Mouse (Mus musculus) midbrain, embryonic 14.5 days (tissue): Measurements from ENCODE around the gene Foxr1. TPM values are rescaled to one million over a fixed set of nuclear protein-coding genes. Genes with fewer than 3 reads are reported as not detected.

Source experiments
- ATAC-seq: fragments of 200-750 bp; cut with Nextera tagmentation; 2 replicates; pipeline ENCODE4 v1.8.0; 2017; ENCODE audit warnings: moderate number of reproducible peaks, moderate library complexity; ENCODE audit not compliant: low FRiP score, low TSS enrichment
- DNase-seq: peaks from one replicate; pipeline ENCODE4 v3.0.0-alpha.2; 2015
- H3K27ac ChIP-seq: fragments of 300-500 bp; sonication (generic); replicated peaks from 2 replicates; pipeline ENCODE4 v1.5.1; 2014; ENCODE audit warnings: mild to moderate bottlenecking, low read depth, low read length, moderate library complexity
- H3K27me3 ChIP-seq: fragments of 300-500 bp; sonication (generic); 2 replicates; pipeline ENCODE4 v1.6.1; 2014; ENCODE audit warnings: low read length, control low read depth, mixed read lengths; ENCODE audit not compliant: control insufficient read depth, insufficient read depth
- H3K36me3 ChIP-seq: fragments of 300-500 bp; sonication (generic); 2 replicates; pipeline ENCODE4 v1.6.1; 2014; ENCODE audit warnings: low read length, control low read depth; ENCODE audit not compliant: control insufficient read depth, insufficient read depth
- H3K4me1 ChIP-seq: fragments of 300-500 bp; sonication (generic); 2 replicates; pipeline ENCODE4 v1.6.1; 2014; ENCODE audit warnings: mild to moderate bottlenecking, antibody characterized with exemption, low read length, control low read depth; ENCODE audit not compliant: control insufficient read depth, insufficient read depth
- H3K4me2 ChIP-seq: fragments of 300-500 bp; sonication (generic); 2 replicates; pipeline ENCODE4 v1.6.1; 2014; ENCODE audit warnings: mild to moderate bottlenecking, low read length, moderate library complexity
- H3K4me3 ChIP-seq: fragments of 300-500 bp; sonication (generic); replicated peaks from 2 replicates; pipeline ENCODE4 v1.5.1; 2014; ENCODE audit warnings: low read depth, low read length
- H3K9ac ChIP-seq: fragments of 300-500 bp; sonication (generic); replicated peaks from 2 replicates; pipeline ENCODE4 v1.6.1; 2014; ENCODE audit warnings: mild to moderate bottlenecking, low read length, moderate library complexity
- H3K9me3 ChIP-seq: fragments of 300-500 bp; sonication (generic); 2 replicates; pipeline ENCODE4 v1.6.1; 2016; ENCODE audit warnings: low read length, control low read depth, mixed read lengths; ENCODE audit not compliant: control insufficient read depth
- WGBS: fragments of 180-500 bp; shearing (Covaris S2); extraction: QIAGEN DNeasy Blood & Tissue Kit; methylation state at CpG from one replicate; pipeline ENCODE4 v1.1.7; 2014; 5-methylcytosine and 5-hydroxymethylcytosine counted together
- polyA plus RNA-seq: library from polyadenylated mRNA; unstranded; fragments of >200 nt; fragmentation: Nextera tagmentation; extraction: Ambion mirVana; gene quantifications from 2 replicates; pipeline ENCODE4 v1.2.1, GENCODE M21; 2014

Gene Foxr1
- polyA plus RNA-seq, 1 experiment from 2014 or later, result not detected

DNA sequence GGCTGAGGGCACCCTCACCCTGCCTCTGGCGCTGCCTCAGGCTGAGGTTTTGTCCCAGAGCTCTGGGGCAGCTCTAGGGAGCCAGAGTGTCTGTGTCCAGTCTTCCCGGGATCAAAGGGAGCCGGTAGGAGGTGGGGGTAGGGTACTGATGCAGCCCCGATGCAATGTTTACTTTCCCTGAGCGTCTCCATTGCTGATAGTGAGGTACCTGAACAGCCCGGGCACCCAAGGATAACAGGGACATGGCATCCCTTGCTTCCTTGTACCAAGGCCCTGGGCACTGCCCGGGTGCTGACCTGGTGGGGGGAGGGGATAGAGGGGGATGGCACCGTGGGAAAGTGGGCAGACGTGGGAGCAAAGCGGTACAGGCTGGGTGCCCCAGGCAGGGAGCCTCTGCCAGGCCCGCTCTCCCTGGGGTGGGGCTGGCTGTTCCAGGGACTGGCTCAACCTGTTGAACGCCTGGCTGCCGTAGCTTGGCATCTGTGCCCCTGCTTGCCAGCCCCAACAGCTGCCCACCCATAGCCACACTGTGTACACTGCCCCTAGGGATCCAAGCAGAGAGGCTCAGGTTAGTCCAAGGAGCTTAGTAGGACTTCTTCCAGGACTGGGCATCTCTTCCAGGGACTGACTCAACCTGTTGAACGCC, 44.7 kb upstream of the Foxr1 start:
- no peak for DNase-seq
- Histone ChIP-seq H3K36me3 (no peaks in the 10 kb centered on the region), H3K4me2 (peak overlapping the region; percentile 99), H3K27ac (no peak overlapping the region), H3K4me1 (peaks cover 68% of the 10 kb centered on the region), H3K4me3 (peak overlapping the region; percentile 77), H3K9ac (peak overlapping the region; percentile 53; the same call in 1 of the 2 replicates), H3K9me3 (no peaks in the 10 kb centered on the region), H3K27me3 (no peaks in the 10 kb centered on the region)
- no peak for ATAC-seq
- WGBS, result 32% methylated on average over 14 of the region's 14 CpGs

DNA sequence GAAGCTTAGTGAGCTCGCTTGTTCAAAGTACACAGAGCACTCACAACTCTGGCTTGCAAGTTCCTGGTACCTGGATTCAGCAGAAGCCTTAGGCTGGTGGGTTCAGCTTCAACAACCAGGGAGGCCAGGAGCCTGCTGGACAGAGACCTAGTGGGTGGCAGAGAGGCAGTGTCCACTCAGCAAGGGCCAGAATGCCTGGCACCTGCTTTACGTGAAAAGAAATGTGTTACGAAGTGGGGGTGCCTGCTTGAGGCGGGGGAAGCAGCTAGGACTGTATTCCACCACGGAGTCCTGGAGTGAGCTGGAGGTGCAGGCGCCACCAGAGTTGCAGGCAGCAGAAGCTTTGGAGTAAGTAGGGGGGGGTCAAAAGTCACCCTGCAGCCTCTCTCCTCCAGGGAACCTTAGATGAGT, 44.2 kb upstream of the Foxr1 start:
- H3K9ac ChIP-seq, result peak overlapping the region; percentile 53; the same call in 1 of the 2 replicates
- no peaks in the 10 kb centered on the region for H3K27me3 ChIP-seq
- no peaks in the 10 kb centered on the region for H3K36me3 ChIP-seq
- H3K27ac ChIP-seq, result no peak overlapping the region
- no peaks in the 10 kb centered on the region for H3K9me3 ChIP-seq
- H3K4me2 ChIP-seq, result peak overlapping the region; percentile 99
- 44% methylated on average over 6 of the region's 6 CpGs for WGBS
- no peak for DNase-seq
- peak overlapping the region; percentile 77 for H3K4me3 ChIP-seq
- ATAC-seq, result no peak
- H3K4me1 ChIP-seq, result peaks cover 66% of the 10 kb centered on the region

DNA sequence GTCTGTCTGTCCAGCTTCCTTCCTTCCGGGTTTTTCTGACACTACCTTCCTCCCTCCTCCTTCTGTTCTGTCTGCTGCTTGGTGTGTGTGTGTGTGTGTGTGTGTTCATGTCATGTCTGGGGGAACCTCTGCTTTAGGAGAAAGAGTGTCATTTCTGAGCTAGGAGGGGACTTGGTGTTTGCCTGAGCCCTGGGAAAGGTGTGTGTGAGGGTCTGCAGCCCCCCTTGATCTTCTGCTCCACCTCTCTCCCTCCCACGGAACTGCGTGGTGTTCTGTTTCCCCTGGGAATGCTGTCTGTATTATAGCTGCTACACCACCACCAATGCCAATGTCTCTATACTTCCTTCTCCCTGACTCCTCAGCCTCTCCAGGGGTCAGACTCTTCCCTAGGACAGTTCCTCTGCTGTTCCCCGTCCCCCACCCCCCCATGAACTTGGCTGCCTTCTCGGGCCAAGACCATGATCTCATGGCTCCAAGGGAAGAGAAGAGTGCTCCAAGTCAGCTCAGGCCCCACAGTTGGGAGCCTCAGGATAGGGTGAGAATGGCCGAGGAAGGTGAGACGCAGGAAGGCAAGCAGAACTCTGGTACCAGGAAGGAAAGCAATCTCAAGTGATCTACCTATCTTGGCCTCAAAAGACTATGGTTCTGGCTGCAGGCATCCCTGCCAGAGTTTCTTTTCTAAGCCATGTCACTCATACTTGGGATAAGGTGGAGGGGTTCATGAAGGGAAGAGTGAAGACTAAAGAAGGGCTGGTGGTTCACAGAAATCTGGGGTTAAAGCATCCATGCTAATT, 43.6 kb upstream of the Foxr1 start:
- Histone ChIP-seq H3K27me3 (no peaks in the 10 kb centered on the region), H3K27ac (no peak overlapping the region), H3K4me3 (peak overlapping the region; percentile 77), H3K4me2 (peak overlapping the region; percentile 99), H3K36me3 (no peaks in the 10 kb centered on the region), H3K9me3 (no peaks in the 10 kb centered on the region), H3K9ac (peak overlapping the region; percentile 90), H3K4me1 (peaks cover 63% of the 10 kb centered on the region)
- no peak for DNase-seq
- whole genome bisulfite sequencing, result 40% methylated on average over 7 of the region's 7 CpGs
- ATAC-seq, result no peak

DNA sequence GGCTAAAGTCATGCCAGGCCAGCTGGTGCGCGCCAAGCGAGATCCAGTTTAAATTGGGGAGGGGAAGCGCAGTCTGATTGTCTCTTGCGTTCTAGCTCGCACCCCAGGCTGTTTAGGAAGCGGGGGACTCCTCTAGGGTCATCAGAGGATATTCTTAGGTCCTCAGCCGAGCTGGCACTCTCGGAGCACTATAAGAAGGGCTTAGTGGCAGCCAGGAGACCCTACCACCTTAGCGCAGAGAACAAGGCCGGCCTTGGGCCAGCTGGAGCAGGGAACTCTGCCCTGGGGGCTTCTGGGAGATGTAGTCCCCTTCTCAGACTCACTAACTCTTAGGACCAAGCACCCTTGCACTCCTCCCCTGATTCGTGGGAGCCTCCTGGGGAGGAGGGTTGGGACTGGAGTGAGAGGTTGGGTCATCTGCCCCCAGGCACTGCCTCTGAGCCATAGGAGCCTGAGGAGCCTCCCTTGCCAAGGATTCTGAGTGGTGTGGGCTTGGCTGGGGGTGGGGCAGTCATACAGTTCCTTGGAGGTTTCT, 42.6 kb upstream of the Foxr1 start:
- H3K9me3 ChIP-seq, result no peaks in the 10 kb centered on the region
- H3K36me3 ChIP-seq, result no peaks in the 10 kb centered on the region
- peak overlapping the region; percentile 90 for H3K9ac ChIP-seq
- peak; percentile 82 for DNase-seq
- peak overlapping the region; percentile 99 for H3K4me2 ChIP-seq
- 0% methylated on average over 12 of the region's 12 CpGs for WGBS
- peaks cover 54% of the 10 kb centered on the region for H3K4me1 ChIP-seq
- peak overlapping the region; percentile 77 for H3K4me3 ChIP-seq
- H3K27ac ChIP-seq, result peak overlapping the region; percentile 97
- peak; percentile 16; the same call in 1 of the 2 replicates for ATAC-seq
- H3K27me3 ChIP-seq, result no peaks in the 10 kb centered on the region

DNA sequence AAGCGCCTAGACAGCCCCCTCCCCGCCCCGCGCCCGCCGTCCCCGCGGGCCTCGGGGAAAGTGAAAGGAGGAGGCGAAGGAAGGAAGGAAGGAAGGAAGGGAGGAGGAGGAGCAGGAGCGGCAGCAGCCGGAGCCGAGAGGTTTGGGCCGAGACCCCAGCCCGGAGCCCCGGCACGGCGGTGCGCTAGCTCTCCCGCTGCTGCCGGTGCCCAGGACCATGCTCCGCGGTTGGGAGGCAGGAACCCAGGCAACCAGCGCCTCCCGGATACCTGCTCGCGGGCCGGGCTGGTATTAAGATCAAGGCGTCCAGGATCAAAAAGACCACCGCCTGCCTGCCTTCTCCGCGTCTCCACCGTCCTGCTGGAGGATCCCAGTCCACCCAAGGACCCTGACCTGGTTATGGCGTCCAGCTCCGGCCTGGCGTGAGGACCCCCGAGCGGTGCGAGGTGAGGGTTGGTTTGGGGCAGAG, 42.1 kb upstream of the Foxr1 start:
- peak overlapping the region; percentile 77 for H3K4me3 ChIP-seq
- WGBS, result under 1% methylated on average over 37 of the region's 39 CpGs
- peak; percentile 51 for DNase-seq

DNA sequence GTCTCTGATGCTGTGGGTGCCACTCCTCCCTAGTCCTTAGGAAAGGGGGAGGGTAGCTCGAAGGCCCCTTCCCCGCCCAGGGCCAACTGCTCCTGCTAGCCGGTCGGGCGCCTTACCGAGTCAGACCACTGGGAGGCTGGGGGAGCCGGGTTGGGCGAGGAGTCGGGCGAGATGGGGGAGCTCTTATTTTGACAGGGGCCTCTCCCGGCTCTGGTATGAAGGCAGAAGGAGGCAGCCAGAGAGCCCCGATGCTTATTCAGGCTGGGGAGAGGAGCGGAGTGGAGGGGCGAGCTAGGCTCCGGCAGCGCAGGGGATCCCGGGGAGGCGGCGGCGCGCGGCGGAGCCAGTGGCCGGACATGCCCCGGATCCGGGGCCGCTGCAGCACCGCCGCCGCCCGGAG, 41.6 kb upstream of the Foxr1 start, which contains the start of gene Bcl9l:
Gene Bcl9l (plus strand): TSS at position 274 of the 400 bp plus-strand sequence.
- H3K36me3 ChIP-seq, result no peaks in the 10 kb centered on the region
- H3K4me3 ChIP-seq, result peak within 1 kb of the TSS; percentile 77
- H3K27me3 ChIP-seq, result no peaks in the 10 kb centered on the region
- ATAC-seq, result peak; percentile 70
- H3K4me1 ChIP-seq, result peaks cover 45% of the 10 kb centered on the region
- H3K27ac ChIP-seq, result peak within 1 kb of the TSS; percentile 97
- WGBS, result under 1% methylated on average over 30 of the region's 31 CpGs
- DNase-seq, result peak; percentile 96
- no peaks in the 10 kb centered on the region for H3K9me3 ChIP-seq
- peak within 1 kb of the TSS; percentile 99 for H3K4me2 ChIP-seq
- peak within 1 kb of the TSS; percentile 90 for H3K9ac ChIP-seq

More for the DNA sequence above, 42.1 kb upstream of the Foxr1 start:
- Histone ChIP-seq H3K9ac (peak overlapping the region; percentile 90), H3K9me3 (no peaks in the 10 kb centered on the region), H3K27ac (peak overlapping the region; percentile 97), H3K27me3 (no peaks in the 10 kb centered on the region), H3K4me2 (peak overlapping the region; percentile 99), H3K4me1 (peaks cover 49% of the 10 kb centered on the region), H3K36me3 (no peaks in the 10 kb centered on the region)
- no peak for ATAC-seq

DNA sequence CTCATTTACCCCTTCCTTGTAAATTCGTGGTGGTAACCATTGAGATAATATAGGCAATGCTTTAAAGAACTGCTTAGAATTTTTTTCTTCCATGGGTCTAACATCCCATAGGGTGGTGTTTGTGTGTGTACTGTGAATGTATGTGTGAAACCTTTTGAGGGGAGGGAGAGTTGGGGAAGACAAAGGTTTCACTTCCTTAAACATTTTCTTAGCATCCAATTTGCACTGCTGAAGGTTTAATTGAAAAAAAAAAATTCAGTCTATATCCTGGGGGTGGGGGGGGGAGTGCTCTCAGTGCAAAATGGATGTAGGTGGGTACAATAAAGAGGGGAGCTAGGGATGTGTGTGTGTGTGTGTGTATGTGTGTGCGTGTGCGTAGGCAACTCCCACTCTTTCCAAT, 41.2 kb upstream of the Foxr1 start:
- Histone ChIP-seq H3K4me1 (peaks cover 44% of the 10 kb centered on the region), H3K9me3 (no peaks in the 10 kb centered on the region), H3K27ac (peak overlapping the region; percentile 97), H3K36me3 (no peaks in the 10 kb centered on the region), H3K4me3 (peak overlapping the region; percentile 77), H3K9ac (no peak overlapping the region; the same call in 1 of the 2 replicates), H3K27me3 (no peaks in the 10 kb centered on the region), H3K4me2 (peak overlapping the region; percentile 99)
- 7% methylated on average over 3 of the region's 3 CpGs for WGBS
- ATAC-seq (no peak), DNase-seq (no peak)

DNA sequence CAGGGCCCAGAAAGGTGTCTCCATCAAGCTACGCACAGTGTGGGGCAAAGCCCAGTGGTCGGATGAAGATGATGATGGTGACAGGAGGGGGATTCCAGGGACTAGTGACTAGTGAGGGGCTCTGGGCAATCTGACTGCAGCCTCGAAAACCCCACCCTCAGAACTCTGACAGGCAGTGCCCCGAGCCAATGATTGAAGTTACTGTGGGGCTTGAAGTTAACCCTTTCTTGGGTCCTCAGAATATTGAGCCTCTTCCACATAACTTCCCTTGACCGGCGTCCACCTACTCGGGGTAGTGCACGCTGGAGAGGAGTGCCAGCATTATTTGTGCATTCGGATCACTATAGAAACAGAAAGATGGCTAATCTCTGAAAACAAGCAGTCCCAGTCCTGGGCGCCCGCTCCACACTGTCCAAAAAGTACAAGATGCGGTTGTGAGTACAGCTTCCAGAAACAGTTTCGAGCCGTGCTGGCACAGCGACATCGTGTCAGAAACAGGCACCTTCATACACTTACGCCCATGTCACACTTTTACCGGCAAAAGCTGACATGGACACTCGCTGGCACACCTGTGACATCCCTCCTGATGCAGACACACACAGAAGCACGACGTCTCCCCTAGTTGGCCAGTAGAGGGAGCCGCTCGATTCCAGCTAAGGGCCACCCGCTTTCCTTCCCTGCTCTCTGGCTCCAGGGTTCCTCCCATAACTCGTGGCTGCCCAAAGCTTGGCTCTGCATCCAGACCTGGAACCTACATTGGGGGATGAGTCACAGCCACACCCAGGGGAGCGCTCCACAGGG, 38.9 kb upstream of the Foxr1 start:
- peak; percentile 55 for ATAC-seq

More for the DNA sequence above, 38.9 kb upstream of the Foxr1 start:
- peak overlapping the region; percentile 77 for H3K9ac ChIP-seq
- DNase-seq, result peak; percentile 93
- H3K9me3 ChIP-seq, result no peaks in the 10 kb centered on the region
- H3K4me2 ChIP-seq, result peak overlapping the region; percentile 72
- WGBS, result under 1% methylated on average over 26 of the region's 26 CpGs
- peak overlapping the region; percentile 97 for H3K27ac ChIP-seq
- no peaks in the 10 kb centered on the region for H3K36me3 ChIP-seq
- H3K4me3 ChIP-seq, result peak overlapping the region; percentile 81
- peaks cover 22% of the 10 kb centered on the region for H3K4me1 ChIP-seq
- H3K27me3 ChIP-seq, result no peaks in the 10 kb centered on the region
